Mouse (Mus musculus) C2C12 (cell line): Measurements from ENCODE around the gene Atp11a. TPM values are rescaled to one million over a fixed set of nuclear protein-coding genes. Genes with fewer than 3 reads are reported as not detected.

Experiments
- H3K27me3 ChIP-seq: one replicate; pipeline ENCODE4 v1.6.1; 2011; ENCODE audit not compliant: control insufficient read depth, insufficient read depth, insufficient read length
- H3K36me3 ChIP-seq: one replicate; pipeline ENCODE4 v1.6.1; 2011; ENCODE audit not compliant: control insufficient read depth, insufficient read depth
- H3K4me3 ChIP-seq: one replicate; pipeline ENCODE4 v1.5.1; 2011; ENCODE audit warnings: mild to moderate bottlenecking, control low read depth; ENCODE audit not compliant: poor library complexity, insufficient read depth, severe bottlenecking
- H3K79me2 ChIP-seq: one replicate; pipeline ENCODE4 v1.6.1; 2011; ENCODE audit not compliant: control insufficient read depth, insufficient read depth
- H3K79me3 ChIP-seq: one replicate; pipeline ENCODE4 v1.6.1; 2011; ENCODE audit warnings: low read depth, control low read depth
- H3ac ChIP-seq: one replicate; pipeline ENCODE3; 2011; ENCODE audit warnings: low read depth; ENCODE audit not compliant: control insufficient read depth, insufficient read length
- CEBPB ChIP-seq: IDR thresholded peaks from one replicate; pipeline ENCODE4 v1.6.1; 2011; ENCODE audit warnings: low read depth, mild to moderate bottlenecking, control low read depth, moderate library complexity
- CTCF ChIP-seq: IDR thresholded peaks from one replicate; pipeline ENCODE4 v1.5.1; 2011; ENCODE audit not compliant: control insufficient read depth, insufficient read depth, insufficient read length
- FOSL1 ChIP-seq: IDR thresholded peaks from one replicate; pipeline ENCODE4 v1.8.0; 2011; ENCODE audit warnings: mild to moderate bottlenecking, low read length; ENCODE audit not compliant: poor library complexity, insufficient read depth, severe bottlenecking
- MAX ChIP-seq: IDR thresholded peaks from one replicate; pipeline ENCODE4 v1.6.1; 2011; ENCODE audit warnings: mild to moderate bottlenecking, control low read depth
- MYOD1 ChIP-seq: IDR thresholded peaks from one replicate; pipeline ENCODE4 v1.6.1; 2011; ENCODE audit warnings: low read depth; ENCODE audit not compliant: control insufficient read depth, insufficient read length
- MYOG ChIP-seq: IDR thresholded peaks from one replicate; pipeline ENCODE4 v1.6.1; 2011; ENCODE audit not compliant: control insufficient read depth, insufficient read length; ENCODE audit errors: extremely low read depth
- USF1 ChIP-seq: IDR thresholded peaks from one replicate; pipeline ENCODE4 v1.6.1; 2011; ENCODE audit warnings: low read depth, mild to moderate bottlenecking, control low read depth, moderate library complexity
- polyA plus RNA-seq: library from polyadenylated mRNA; unstranded; fragments of >200 nt; fragmentation: generic; extraction: Trizol; gene quantifications from one replicate; pipeline ENCODE4 v1.2.1, GENCODE M21; 2012; ENCODE audit warnings: missing spikeins

Atp11a gene
- polyA plus RNA-seq, 1 experiment, result 16.6 TPM

- no peak overlapping the region for H3ac ChIP-seq
- H3K36me3 ChIP-seq, result no peaks in the 10 kb centered on the region
- H3K79me2 ChIP-seq, result no peaks in the 10 kb centered on the region
- TF ChIP-seq USF1 (no peak), CEBPB (no peak), MYOD1 (no peak), CTCF (no peak), MAX (no peak), FOSL1 (no peak), MYOG (no peak)
- H3K27me3 ChIP-seq, result no peaks in the 10 kb centered on the region
- no peak overlapping the region for H3K4me3 ChIP-seq
- no peaks in the 10 kb centered on the region for H3K79me3 ChIP-seq
Observed at GRCm38 (mm10) chr8:12816412-12816811, 59.6 kb downstream of the Atp11a start.

DNA sequence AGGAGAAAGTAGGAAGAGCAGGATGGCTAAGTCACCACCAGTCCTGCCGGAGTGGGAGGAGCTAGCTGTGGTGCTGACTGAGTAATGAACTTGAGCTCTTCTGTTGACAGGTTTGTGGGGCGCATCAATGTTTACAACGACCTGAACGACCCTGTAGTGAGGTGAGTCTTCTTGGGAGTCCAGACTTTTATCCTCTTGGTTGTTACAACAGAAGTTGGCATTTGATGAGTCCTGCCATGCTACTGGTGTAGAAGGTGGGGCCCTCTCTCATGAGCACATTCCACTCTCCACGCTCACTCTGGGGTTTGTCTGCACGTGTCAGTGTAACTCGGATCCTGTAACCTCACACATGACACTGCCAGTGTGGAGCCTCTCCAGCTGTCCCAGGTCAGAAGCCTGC is 66.1 kb downstream of the Atp11a start:
- Histone ChIP-seq H3ac (no peak overlapping the region), H3K36me3 (no peaks in the 10 kb centered on the region), H3K27me3 (no peaks in the 10 kb centered on the region), H3K4me3 (no peak overlapping the region), H3K79me3 (no peaks in the 10 kb centered on the region), H3K79me2 (no peaks in the 10 kb centered on the region)
- TF ChIP-seq CTCF (no peak), USF1 (no peak)

DNA sequence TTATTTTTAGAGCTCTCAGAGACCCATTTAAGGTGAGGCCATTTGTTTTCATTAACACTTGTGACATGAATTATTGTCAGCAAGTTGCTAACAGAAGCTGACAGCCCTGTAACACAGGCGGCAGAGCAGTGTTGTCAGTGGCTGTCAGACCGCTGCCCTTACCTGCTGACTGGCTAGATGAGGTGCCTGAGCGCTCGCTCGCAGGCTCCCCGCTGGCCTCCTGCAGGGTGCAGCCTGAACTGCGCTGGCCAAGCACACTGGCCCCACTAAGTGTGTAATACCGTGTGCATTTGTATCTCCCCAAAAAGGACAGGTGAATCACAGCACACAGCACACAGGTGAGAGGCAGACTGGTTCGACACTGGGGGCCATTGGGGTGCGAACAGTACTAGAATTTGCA is 67.7 kb downstream of the Atp11a start:
- Histone ChIP-seq H3K4me3 (no peak overlapping the region), H3ac (no peak overlapping the region), H3K79me2 (no peaks in the 10 kb centered on the region), H3K36me3 (peaks cover 4% of the 10 kb centered on the region), H3K79me3 (no peaks in the 10 kb centered on the region), H3K27me3 (no peaks in the 10 kb centered on the region)
- no peak for TF ChIP-seq USF1
- no peak for TF ChIP-seq CEBPB
- TF ChIP-seq MYOD1, result no peak
- TF ChIP-seq CTCF, result no peak
- no peak for TF ChIP-seq FOSL1
- TF ChIP-seq MYOG, result no peak
- TF ChIP-seq MAX, result no peak

DNA sequence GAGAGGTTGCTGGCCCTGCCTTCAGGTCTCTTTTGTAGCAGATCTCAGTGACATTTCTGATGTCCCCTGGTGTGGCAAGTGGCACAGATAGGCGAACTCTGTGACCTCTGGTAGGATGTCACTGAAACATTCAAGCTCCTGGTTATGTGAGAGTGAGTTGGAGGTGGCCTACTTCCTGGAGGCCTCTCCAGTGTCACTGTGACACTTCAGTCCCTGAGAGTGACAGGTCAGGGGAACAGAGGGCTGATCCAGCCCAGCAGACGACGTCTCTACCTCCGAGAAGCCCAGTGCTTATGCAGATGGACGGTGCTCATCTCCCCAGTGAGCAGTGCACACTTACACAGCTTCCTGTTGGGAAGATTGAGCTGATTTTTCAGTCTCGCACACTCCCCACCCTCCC is 68.4 kb downstream of the Atp11a start:
- Histone ChIP-seq H3K36me3 (peaks cover 4% of the 10 kb centered on the region), H3K4me3 (no peak overlapping the region)

GRCm38 (mm10) chr8:12825686-12826237 is 68.9 kb downstream of the Atp11a start:
- Histone ChIP-seq H3K79me2 (no peaks in the 10 kb centered on the region), H3K79me3 (no peaks in the 10 kb centered on the region), H3K27me3 (no peaks in the 10 kb centered on the region), H3ac (no peak overlapping the region), H3K36me3 (peaks cover 4% of the 10 kb centered on the region), H3K4me3 (no peak overlapping the region)
- no peak for TF ChIP-seq MYOD1
- no peak for TF ChIP-seq CTCF
- no peak for TF ChIP-seq MYOG
- TF ChIP-seq CEBPB, result no peak
- TF ChIP-seq USF1, result no peak
- no peak for TF ChIP-seq MAX
- TF ChIP-seq FOSL1, result no peak

More for the DNA sequence above, 68.4 kb downstream of the Atp11a start:
- H3K79me2 ChIP-seq, result no peaks in the 10 kb centered on the region
- no peaks in the 10 kb centered on the region for H3K27me3 ChIP-seq
- TF ChIP-seq MAX (no peak), MYOG (no peak), CTCF (no peak), CEBPB (no peak), FOSL1 (no peak), MYOD1 (no peak), USF1 (no peak)
- no peaks in the 10 kb centered on the region for H3K79me3 ChIP-seq
- no peak overlapping the region for H3ac ChIP-seq

DNA sequence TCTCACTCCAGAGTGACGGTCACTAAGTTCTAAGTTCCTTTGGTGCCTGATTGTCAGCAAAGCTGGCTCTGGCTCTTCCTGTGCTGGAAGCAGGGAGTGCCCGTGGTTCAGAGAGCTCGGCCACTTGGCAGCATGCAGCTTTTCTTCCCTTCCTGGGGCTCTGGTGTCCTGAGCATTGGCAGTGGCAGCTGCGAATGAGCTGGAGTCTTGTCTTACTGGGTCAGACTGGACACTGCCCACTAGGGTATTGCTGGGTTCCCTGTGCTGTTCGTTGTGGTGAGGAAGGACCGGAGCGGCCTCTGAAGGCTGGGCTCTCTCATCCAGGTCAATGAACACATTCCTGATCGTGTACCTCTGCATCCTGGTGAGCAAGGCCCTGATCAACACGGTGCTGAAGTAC is 70.3 kb downstream of the Atp11a start:
- H3K4me3 ChIP-seq, result no peak overlapping the region
- H3K79me3 ChIP-seq, result no peaks in the 10 kb centered on the region
- no peaks in the 10 kb centered on the region for H3K79me2 ChIP-seq
- no peak for TF ChIP-seq FOSL1
- TF ChIP-seq CEBPB, result no peak
- no peak for TF ChIP-seq CTCF
- TF ChIP-seq USF1, result no peak
- TF ChIP-seq MYOG, result no peak
- no peaks in the 10 kb centered on the region for H3K27me3 ChIP-seq
- peaks cover 4% of the 10 kb centered on the region for H3K36me3 ChIP-seq
- no peak overlapping the region for H3ac ChIP-seq
